Mouse (Mus musculus) forebrain, embryonic 15.5 days (tissue): ENCODE measurements around the gene Zdhhc5. TPM values are rescaled to one million over a fixed set of nuclear protein-coding genes. Genes with fewer than 3 reads are reported as not detected.

Experiments
- ATAC-seq: fragments of 200-750 bp; cut with Nextera tagmentation; replicated peaks from 2 replicates; pipeline ENCODE4 v1.8.0; 2017; ENCODE audit warnings: mild to moderate bottlenecking, moderate TSS enrichment, moderate library complexity
- H3K27ac ChIP-seq: fragments of 300-500 bp; sonication (generic); replicated peaks from 2 replicates; pipeline ENCODE4 v1.5.1; 2015; ENCODE audit warnings: mild to moderate bottlenecking, inconsistent platforms
- H3K27me3 ChIP-seq: fragments of 300-500 bp; sonication (generic); 2 replicates; pipeline ENCODE4 v1.6.1; 2015; ENCODE audit warnings: inconsistent platforms
- H3K36me3 ChIP-seq: fragments of 300-500 bp; sonication (generic); 2 replicates; pipeline ENCODE4 v1.6.1; 2015; ENCODE audit warnings: mild to moderate bottlenecking, inconsistent platforms
- H3K4me1 ChIP-seq: fragments of 300-500 bp; sonication (generic); 2 replicates; pipeline ENCODE4 v1.6.1; 2015; ENCODE audit warnings: inconsistent platforms
- H3K4me2 ChIP-seq: fragments of 300-500 bp; sonication (generic); replicated peaks from 2 replicates; pipeline ENCODE4 v1.6.1; 2015; ENCODE audit warnings: mild to moderate bottlenecking, inconsistent platforms
- H3K4me3 ChIP-seq: fragments of 300-500 bp; sonication (generic); 2 replicates; pipeline ENCODE4 v1.5.1; 2015; ENCODE audit warnings: mild to moderate bottlenecking, inconsistent platforms
- H3K9ac ChIP-seq: fragments of 300-500 bp; sonication (generic); replicated peaks from 2 replicates; pipeline ENCODE4 v1.6.1; 2015; ENCODE audit warnings: mild to moderate bottlenecking, inconsistent platforms
- H3K9me3 ChIP-seq: fragments of 300-500 bp; sonication (generic); 2 replicates; pipeline ENCODE4 v1.6.1; 2016; ENCODE audit warnings: inconsistent platforms
- WGBS: fragments of 180-500 bp; shearing (Covaris S2); methylation state at CpG from one replicate; pipeline ENCODE4 v1.1.7; 2015; ENCODE audit warnings: mixed read lengths; 5-methylcytosine and 5-hydroxymethylcytosine counted together
- microRNA counts: library from miRNA; unstranded; fragments of <30 nt; microRNA quantifications from one replicate; lab custom pipeline; 2016
- microRNA-seq: library from miRNA; unstranded; fragments of <30 nt; microRNA quantifications from one replicate; pipeline ENCODE4, GENCODE M21; 2016
- polyA plus RNA-seq: library from polyadenylated mRNA; unstranded; fragments of >200 nt; fragmentation: Nextera tagmentation; extraction: Ambion mirVana; gene quantifications from 2 replicates; pipeline ENCODE4 v1.2.1, GENCODE M21; 2015

The Zdhhc5 gene
- polyA plus RNA-seq, 1 experiment from 2014 or later: 19.3 TPM

DNA sequence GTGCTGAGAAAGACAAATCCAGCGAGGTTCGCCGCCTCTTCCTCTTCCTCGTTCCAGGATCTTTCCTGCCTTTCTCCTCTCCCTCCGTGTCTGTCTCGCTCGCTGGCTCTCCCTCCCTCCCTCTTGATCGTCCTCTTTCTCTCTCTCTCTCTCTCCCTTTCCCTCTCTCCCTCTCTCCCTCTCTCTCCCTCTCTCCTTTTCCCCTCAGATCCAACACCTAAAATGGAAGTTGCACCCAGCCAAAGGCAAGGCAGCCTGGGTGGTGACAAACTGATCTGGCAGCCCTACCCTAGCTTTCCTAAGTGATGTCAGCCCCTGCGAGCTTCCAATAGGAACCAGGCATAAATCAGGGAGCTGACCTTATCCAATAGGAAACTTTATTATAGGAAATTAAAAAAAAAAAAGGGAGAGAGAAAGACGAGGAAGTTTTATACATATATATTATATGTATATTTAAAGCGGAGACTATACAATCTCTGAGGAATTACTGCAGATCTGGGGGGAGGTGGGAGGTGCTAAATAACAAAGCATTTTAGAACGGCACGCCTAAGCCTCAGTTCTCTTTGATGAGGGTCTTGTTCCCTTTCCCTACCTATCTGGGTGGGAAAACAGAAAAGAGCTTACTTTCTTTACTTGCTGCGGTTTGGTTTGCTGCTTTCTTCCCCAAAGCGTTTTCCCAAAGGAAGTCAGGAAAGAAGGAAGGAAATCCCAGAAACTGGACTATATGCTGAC is 64.3 kb downstream of the Zdhhc5 start, which contains the start of gene Ctnnd1:
TSS of gene Ctnnd1 (minus strand) at position 302 of the 732 bp plus-strand sequence.
- 1% methylated on average over 15 of the region's 15 CpGs for WGBS

GRCm38 (mm10) chr2:84649674-84650073 is 65.3 kb downstream of the Zdhhc5 start:
- H3K27ac ChIP-seq: peak overlapping the region; percentile 97

More for the DNA sequence above, 64.3 kb downstream of the Zdhhc5 start, which contains the start of gene Ctnnd1:
- Histone ChIP-seq H3K9ac (peak within 1 kb of the TSS; percentile 79), H3K4me1 (peaks cover 29% of the 10 kb centered on the region), H3K36me3 (no peaks in the 10 kb centered on the region), H3K27ac (peak within 1 kb of the TSS; percentile 97), H3K4me2 (peak within 1 kb of the TSS; percentile 82), H3K4me3 (peak within 1 kb of the TSS; percentile 63), H3K9me3 (no peaks in the 10 kb centered on the region), H3K27me3 (no peaks in the 10 kb centered on the region)
- peak; percentile 99 for ATAC-seq

GRCm38 (mm10) chr2:84648369-84648768 is 66.6 kb downstream of the Zdhhc5 start:
- WGBS: 21% methylated on average over 6 of the region's 6 CpGs
- peak overlapping the region; percentile 79 for H3K9ac ChIP-seq
- peaks cover 29% of the 10 kb centered on the region for H3K4me1 ChIP-seq
- peak overlapping the region; percentile 82 for H3K4me2 ChIP-seq
- H3K27me3 ChIP-seq: no peaks in the 10 kb centered on the region
- no peak for ATAC-seq
- no peaks in the 10 kb centered on the region for H3K36me3 ChIP-seq
- H3K4me3 ChIP-seq: peak overlapping the region; percentile 63
- H3K9me3 ChIP-seq: no peaks in the 10 kb centered on the region
- H3K27ac ChIP-seq: peak overlapping the region; percentile 38

More at GRCm38 (mm10) chr2:84649674-84650073, 65.3 kb downstream of the Zdhhc5 start:
- Histone ChIP-seq H3K9ac (peak overlapping the region; percentile 79), H3K4me1 (peaks cover 29% of the 10 kb centered on the region), H3K4me2 (peak overlapping the region; percentile 82), H3K4me3 (peak overlapping the region; percentile 63), H3K9me3 (no peaks in the 10 kb centered on the region), H3K36me3 (no peaks in the 10 kb centered on the region), H3K27me3 (no peaks in the 10 kb centered on the region)
- ATAC-seq: no peak
- WGBS: 1% methylated on average over 10 of the region's 10 CpGs

DNA sequence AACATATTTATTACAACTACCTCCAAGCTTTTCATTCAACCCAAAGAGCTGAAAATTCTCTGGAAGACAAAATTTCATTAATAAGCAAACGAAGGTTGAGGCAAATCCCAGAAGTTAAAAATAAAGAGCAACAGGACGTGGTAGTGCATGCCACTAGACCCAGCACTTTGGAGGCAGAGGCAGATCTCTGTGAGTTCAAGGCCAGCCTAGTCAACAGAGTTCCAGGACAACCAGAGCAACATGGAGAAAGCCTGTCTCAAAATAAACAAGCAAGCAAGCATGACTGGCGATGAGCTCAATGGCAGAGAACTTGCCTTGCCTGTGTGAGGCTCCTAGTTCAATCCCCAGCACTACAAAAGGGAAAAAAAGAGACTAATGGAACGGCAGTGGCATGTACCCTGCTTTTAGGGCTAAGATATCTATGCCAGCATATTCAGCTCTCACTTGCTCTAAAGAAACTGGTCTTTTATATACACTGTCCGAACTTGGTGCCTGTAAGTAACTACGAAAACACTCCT is 67.9 kb downstream of the Zdhhc5 start:
- no peak for ATAC-seq
- H3K36me3 ChIP-seq: no peaks in the 10 kb centered on the region
- H3K27ac ChIP-seq: no peak overlapping the region
- H3K4me1 ChIP-seq: peaks cover 31% of the 10 kb centered on the region
- H3K4me3 ChIP-seq: peak overlapping the region; percentile 63
- H3K9me3 ChIP-seq: no peaks in the 10 kb centered on the region
- no peaks in the 10 kb centered on the region for H3K27me3 ChIP-seq
- WGBS: 95% methylated on average over 6 of the region's 6 CpGs
- H3K4me2 ChIP-seq: peak overlapping the region; percentile 82
- no peak overlapping the region for H3K9ac ChIP-seq

DNA sequence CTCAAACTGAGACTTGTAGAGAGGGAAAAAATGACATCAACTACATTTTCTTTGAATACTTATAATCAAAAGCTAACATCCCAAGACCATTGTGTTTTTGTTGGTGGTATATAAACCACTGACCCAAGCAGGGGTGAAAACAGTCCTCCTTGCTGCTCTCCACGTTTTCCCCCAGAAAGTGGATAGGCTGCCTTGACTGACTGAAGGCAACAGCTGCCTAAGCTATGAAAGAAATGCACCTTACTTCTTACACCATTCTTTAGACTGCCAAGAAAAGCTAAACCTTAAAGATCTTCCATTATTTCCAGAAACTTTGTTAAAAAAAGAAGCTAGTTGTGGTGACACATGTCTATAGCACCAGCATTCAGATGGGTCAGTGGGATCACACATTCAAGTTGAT is 68.8 kb downstream of the Zdhhc5 start:
- H3K4me2 ChIP-seq: no peak overlapping the region
- 87% methylated on average over 1 of the region's 1 CpGs for WGBS

DNA sequence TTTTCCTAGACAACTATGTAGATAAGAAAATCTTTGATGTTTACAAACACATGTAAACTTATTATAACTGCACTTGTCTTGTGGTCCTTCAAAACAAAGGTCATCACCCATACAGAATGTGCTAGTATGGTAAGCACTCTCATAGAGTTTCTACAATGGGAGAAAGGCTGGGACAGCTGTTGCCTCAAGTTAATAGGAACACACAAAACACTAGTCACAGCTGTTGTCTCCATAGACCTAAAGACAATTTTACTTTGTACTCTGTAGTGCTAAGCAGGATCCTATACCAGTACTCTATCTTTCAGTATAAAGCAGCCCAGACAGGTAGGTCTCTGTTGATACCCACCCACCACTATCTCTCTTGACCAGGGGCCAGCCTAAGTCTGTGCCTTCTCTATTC is 74.1 kb downstream of the Zdhhc5 start:
- no peaks in the 10 kb centered on the region for H3K9me3 ChIP-seq
- no peak for ATAC-seq
- no peaks in the 10 kb centered on the region for H3K27me3 ChIP-seq
- H3K4me1 ChIP-seq: peaks cover 33% of the 10 kb centered on the region
- H3K9ac ChIP-seq: no peak overlapping the region
- H3K4me3 ChIP-seq: no peak overlapping the region
- no peaks in the 10 kb centered on the region for H3K36me3 ChIP-seq
- H3K27ac ChIP-seq: no peak overlapping the region
- H3K4me2 ChIP-seq: no peak overlapping the region

More for the DNA sequence above, 68.8 kb downstream of the Zdhhc5 start:
- Histone ChIP-seq H3K27ac (no peak overlapping the region), H3K9ac (no peak overlapping the region), H3K27me3 (no peaks in the 10 kb centered on the region), H3K9me3 (no peaks in the 10 kb centered on the region), H3K4me1 (peaks cover 25% of the 10 kb centered on the region), H3K4me3 (no peak overlapping the region), H3K36me3 (no peaks in the 10 kb centered on the region)
- ATAC-seq: no peak

DNA sequence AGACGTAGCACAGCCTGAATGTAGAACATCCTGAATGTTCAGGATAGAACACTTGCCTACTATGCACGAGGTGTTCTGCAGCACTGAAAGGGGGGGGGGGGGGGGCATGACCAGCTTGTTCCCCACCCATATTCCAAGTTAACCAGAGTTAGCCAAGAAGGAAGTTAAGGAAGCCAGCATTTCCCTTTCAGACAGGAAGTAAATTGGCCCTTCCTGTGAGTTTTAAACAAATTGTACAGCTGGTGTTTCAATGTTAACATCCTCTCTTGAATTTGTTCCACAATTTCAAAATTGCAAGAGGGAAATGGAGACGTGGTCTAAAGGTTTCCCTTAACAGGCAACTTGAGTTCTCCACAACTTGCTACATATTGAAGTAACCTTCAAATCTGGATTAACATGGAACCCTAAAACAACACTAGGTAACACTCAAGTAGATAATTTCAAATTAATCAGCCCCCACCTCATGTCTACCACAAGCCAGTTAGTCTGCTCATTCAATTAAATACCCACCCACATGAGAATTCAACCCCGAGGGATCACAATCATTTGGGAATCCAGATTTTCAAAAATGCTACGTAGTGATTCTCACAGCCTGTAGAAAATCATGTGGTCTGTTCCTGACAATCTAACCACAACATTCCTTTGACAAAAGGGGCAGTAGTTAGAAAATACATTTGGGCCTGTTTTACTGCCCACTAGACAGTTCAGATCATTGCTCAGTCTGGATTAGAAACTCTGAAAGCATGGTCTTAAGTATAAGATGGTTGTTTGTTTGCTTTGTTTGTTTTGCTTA is 76.4 kb downstream of the Zdhhc5 start:
- H3K27me3 ChIP-seq: no peaks in the 10 kb centered on the region
- no peak overlapping the region for H3K4me3 ChIP-seq
- no peak for ATAC-seq
- no peak overlapping the region for H3K9ac ChIP-seq
- H3K4me2 ChIP-seq: no peak overlapping the region
- H3K27ac ChIP-seq: 0 out of 2 replicates have a peak overlapping the region, but pooled peaks have one; percentile 1
- 71% methylated on average over 5 of the region's 5 CpGs for WGBS
- H3K4me1 ChIP-seq: peaks cover 52% of the 10 kb centered on the region
- no peaks in the 10 kb centered on the region for H3K9me3 ChIP-seq
- no peaks in the 10 kb centered on the region for H3K36me3 ChIP-seq

MicroRNAs encoded within 50 kb of the gene (microRNA counts, 519-probe panel; counts per million panel counts)
- microRNA mmu-miR-130a (lab: Ali Mortazavi, UCI): 4,768 counts per million, percentile 98 among the panel's probes with 10 or more counts

Small RNA genes lying within 50 kb of the gene (microRNA-seq; reads per million reads assigned to microRNA genes)
- 26,413 reads per million, percentile 98 among the genes with 10 or more reads in this experiment for gene Mir130a

Other genes with a start within 250 kb of the Zdhhc5 start
- gene Tfpi, start 238.4 kb downstream of the Zdhhc5 start, polyA plus RNA-seq: 9.7 and 10.7 TPM in 2 replicates
- 35.7 and 38.1 TPM in 2 replicates for gene Ctnnd1, start 64.4 kb downstream of the Zdhhc5 start, polyA plus RNA-seq
- 0.36 and 0.41 TPM in 2 replicates for gene Btbd18, start 56.1 kb downstream of the Zdhhc5 start, polyA plus RNA-seq
- 251 and 270 TPM in 2 replicates for gene Selenoh, start 44.4 kb downstream of the Zdhhc5 start, polyA plus RNA-seq
- not detected in 2 replicates for gene Gm28635, start 37.1 kb downstream of the Zdhhc5 start, polyA plus RNA-seq
- 51.7 and 54.7 TPM in 2 replicates for gene Med19, start 36.8 kb downstream of the Zdhhc5 start, polyA plus RNA-seq
- 198 and 209 TPM in 2 replicates for gene Tmx2, start 36.0 kb downstream of the Zdhhc5 start, polyA plus RNA-seq
- gene Clp1, start 12.2 kb upstream of the Zdhhc5 start, polyA plus RNA-seq: 30.1 and 30.4 TPM in 2 replicates
- gene Ypel4, start 18.9 kb upstream of the Zdhhc5 start, polyA plus RNA-seq: 20.7 and 21.2 TPM in 2 replicates
- gene Gm19426, start 28.5 kb upstream of the Zdhhc5 start, polyA plus RNA-seq: 5.6 TPM in 2 replicates
- 21.7 and 25.4 TPM in 2 replicates for gene Serping1, start 60.3 kb upstream of the Zdhhc5 start, polyA plus RNA-seq
- 20.4 and 20.9 TPM in 2 replicates for gene Ube2l6, start 83.6 kb upstream of the Zdhhc5 start, polyA plus RNA-seq
- 0.14 TPM in 1 of 2 replicates, not detected in the other for gene Smtnl1, start 107.5 kb upstream of the Zdhhc5 start, polyA plus RNA-seq
- gene Timm10, start 111.8 kb upstream of the Zdhhc5 start, polyA plus RNA-seq: 61.4 and 66.5 TPM in 2 replicates
- gene Slc43a1, start 123.7 kb upstream of the Zdhhc5 start, polyA plus RNA-seq: 2.5 and 3.4 TPM in 2 replicates
- gene Rtn4rl2, start 171.5 kb upstream of the Zdhhc5 start, polyA plus RNA-seq: 12.8 and 16.3 TPM in 2 replicates
- 3.8 and 4.2 TPM in 2 replicates for gene Slc43a3, start 221.4 kb upstream of the Zdhhc5 start, polyA plus RNA-seq